Mouse (Mus musculus): ENCODE results near the gene Cdk2. TPM values are rescaled to one million over a fixed set of nuclear protein-coding genes. Genes with fewer than 3 reads are reported as not detected.

Gene Cdk2
- polyA plus RNA-seq, 1 experiment = 39.9 TPM

DNA sequence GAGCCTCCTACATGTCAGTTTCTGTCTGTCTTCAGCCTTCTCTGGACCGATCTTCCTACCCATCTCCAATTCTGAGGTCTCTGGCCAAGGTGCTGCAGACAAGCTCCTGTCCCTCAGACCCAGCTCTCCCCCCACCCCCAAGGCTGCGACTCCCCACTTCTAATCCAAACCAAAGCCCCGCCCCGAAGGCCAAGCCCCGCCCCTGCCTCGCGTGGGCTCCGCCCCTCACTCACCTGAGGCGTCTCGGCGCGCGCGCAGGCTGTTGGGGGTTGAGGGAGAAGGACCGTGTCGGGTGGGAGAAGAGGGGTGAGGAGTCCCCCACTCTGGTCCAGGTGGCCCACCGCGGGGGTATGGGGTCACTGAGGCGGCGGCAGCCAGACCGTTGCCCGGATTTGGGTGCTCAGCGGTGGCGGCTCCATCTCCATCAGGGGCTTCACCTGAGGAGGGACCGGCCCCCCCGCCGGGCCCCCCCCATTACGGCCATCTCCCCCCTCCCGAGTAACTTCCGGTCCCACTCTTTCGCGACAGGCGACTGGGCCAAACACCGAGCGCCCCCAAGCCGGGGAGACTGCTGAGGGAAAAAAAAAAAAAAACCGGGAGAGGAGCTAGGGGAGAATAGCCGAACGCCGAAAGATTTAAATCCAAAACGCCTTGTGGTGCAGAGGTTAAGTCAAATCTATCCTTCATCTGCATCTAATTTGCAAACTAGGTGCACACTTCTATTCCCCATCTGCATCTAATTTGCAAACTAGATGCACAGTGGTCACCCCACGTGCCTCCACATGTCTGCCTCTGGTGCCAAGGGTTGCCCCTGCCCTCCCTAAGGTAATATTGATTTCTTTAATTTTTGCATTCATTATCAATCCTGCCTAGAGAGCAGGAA lies 35.8 kb downstream of the Cdk2 start:
- Histone ChIP-seq H3K79me2 (ENCODE audit: control insufficient read depth, insufficient read depth) (no peaks in the 10 kb centered on the region), H3K4me2 (ENCODE audit: low read depth) (no peak overlapping the region), H3K36me3 (ENCODE audit: control insufficient read depth, insufficient read depth) (no peaks in the 10 kb centered on the region), H3K4me3 (no peak overlapping the region), H3K27me3 (ENCODE audit: control insufficient read depth, insufficient read depth, insufficient read length) (no peaks in the 10 kb centered on the region), H3ac (ENCODE audit: control insufficient read depth, insufficient read length) (no peak overlapping the region)
- TF ChIP-seq TCF3 (IDR thresholded peaks at IDR 0.05; ENCODE audit: insufficient read length, low read depth) (no peak), POLR2AphosphoS2 (IDR thresholded peaks at IDR 0.05; ENCODE audit: insufficient read length, low read depth) (no peak), REST (IDR thresholded peaks at IDR 0.05; ENCODE audit: insufficient read depth, insufficient read length) (no peak), MYOG (IDR thresholded peaks at IDR 0.05; ENCODE audit: control insufficient read depth in 1 of 3, insufficient read depth in 1 of 3, insufficient read length in 2 of 3, low read depth in 2 of 3) (no peak), USF1 (IDR thresholded peaks at IDR 0.05; ENCODE audit: low read depth) (no peak), POLR2A (IDR thresholded peaks at IDR 0.05; ENCODE audit: insufficient read length, low read depth) (no peak), TCF12 (IDR thresholded peaks at IDR 0.05; ENCODE audit: insufficient read depth, poor library complexity, severe bottlenecking) (no peak), CEBPB (IDR thresholded peaks at IDR 0.05; ENCODE audit: insufficient read depth, poor library complexity, severe bottlenecking) (no peak), MAX (IDR thresholded peaks at IDR 0.05; ENCODE audit: low read depth) (no peak), E2F4 (IDR thresholded peaks at IDR 0.05; ENCODE audit: insufficient read depth) (no peak), MYOD1 (IDR thresholded peaks at IDR 0.05; ENCODE audit: control insufficient read depth in 1 of 3, insufficient read length in 2 of 3, low read depth in 2 of 3) (no peak), SRF (IDR thresholded peaks at IDR 0.05; ENCODE audit: control insufficient read depth, insufficient read length, low read depth) (no peak)

DNA sequence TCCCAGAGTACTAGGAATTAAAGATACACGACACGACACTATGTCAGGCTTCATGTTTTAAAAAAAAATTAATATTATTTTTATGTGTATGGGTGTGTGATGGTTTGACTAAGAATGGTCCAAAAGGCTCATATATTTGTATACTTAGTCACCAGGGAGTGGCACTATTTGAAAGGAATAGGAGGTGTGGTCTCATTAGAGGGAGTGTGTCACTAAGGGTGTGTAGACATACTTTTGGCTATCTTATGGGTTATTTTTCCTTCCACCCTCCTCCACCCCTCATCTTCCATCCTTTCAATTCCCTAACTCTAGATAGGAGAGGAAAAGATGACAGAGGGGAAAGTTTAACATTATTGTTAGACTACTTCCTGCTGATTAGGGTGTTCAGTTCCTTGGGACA lies 39.0 kb downstream of the Cdk2 start:
- H3K4me2 ChIP-seq (ENCODE audit: low read depth) = no peak overlapping the region
- no peaks in the 10 kb centered on the region for H3K79me2 ChIP-seq (ENCODE audit: control insufficient read depth, insufficient read depth)
- H3K36me3 ChIP-seq (ENCODE audit: control insufficient read depth, insufficient read depth) = no peaks in the 10 kb centered on the region
- no peak overlapping the region for H3ac ChIP-seq (ENCODE audit: control insufficient read depth, insufficient read length)
- TF ChIP-seq POLR2A (IDR thresholded peaks at IDR 0.05; ENCODE audit: insufficient read length, low read depth) (no peak), MYOG (IDR thresholded peaks at IDR 0.05; ENCODE audit: control insufficient read depth in 1 of 3, insufficient read depth in 1 of 3, insufficient read length in 2 of 3, low read depth in 2 of 3) (no peak), USF1 (IDR thresholded peaks at IDR 0.05; ENCODE audit: low read depth) (no peak), MYOD1 (IDR thresholded peaks at IDR 0.05; ENCODE audit: control insufficient read depth in 1 of 3, insufficient read length in 2 of 3, low read depth in 2 of 3) (no peak), SRF (IDR thresholded peaks at IDR 0.05; ENCODE audit: control insufficient read depth, insufficient read length, low read depth) (no peak), TCF3 (IDR thresholded peaks at IDR 0.05; ENCODE audit: insufficient read length, low read depth) (no peak), MAX (IDR thresholded peaks at IDR 0.05; ENCODE audit: low read depth) (no peak), CEBPB (IDR thresholded peaks at IDR 0.05; ENCODE audit: insufficient read depth, poor library complexity, severe bottlenecking) (no peak), REST (IDR thresholded peaks at IDR 0.05; ENCODE audit: insufficient read depth, insufficient read length) (no peak), POLR2AphosphoS2 (IDR thresholded peaks at IDR 0.05; ENCODE audit: insufficient read length, low read depth) (no peak)
- no peak overlapping the region for H3K4me3 ChIP-seq
- no peaks in the 10 kb centered on the region for H3K27me3 ChIP-seq (ENCODE audit: control insufficient read depth, insufficient read depth, insufficient read length)

DNA sequence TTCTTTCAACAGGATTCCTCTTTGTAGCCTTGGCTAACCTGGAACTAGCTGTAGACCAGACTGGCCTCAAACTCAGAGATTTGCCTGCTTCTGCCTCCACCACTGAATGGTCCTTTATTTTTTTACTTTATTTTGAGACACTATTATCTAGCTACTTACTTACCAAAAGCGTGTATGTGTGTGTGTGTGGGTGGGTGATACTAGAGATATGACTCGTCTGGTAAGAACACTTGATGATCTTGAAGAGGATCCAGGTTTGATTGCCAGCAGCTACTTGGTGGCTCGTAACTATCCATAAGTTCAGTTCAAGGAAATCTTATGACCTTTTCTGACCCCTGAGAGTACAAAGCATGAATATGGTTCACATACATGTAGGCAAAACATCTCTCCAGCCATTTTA lies 39.5 kb downstream of the Cdk2 start:
- H3ac ChIP-seq (ENCODE audit: control insufficient read depth, insufficient read length) = no peak overlapping the region
- H3K4me3 ChIP-seq = no peak overlapping the region
- no peaks in the 10 kb centered on the region for H3K36me3 ChIP-seq (ENCODE audit: control insufficient read depth, insufficient read depth)
- TF ChIP-seq E2F4 (IDR thresholded peaks at IDR 0.05; ENCODE audit: insufficient read depth) (no peak), SRF (IDR thresholded peaks at IDR 0.05; ENCODE audit: control insufficient read depth, insufficient read length, low read depth) (no peak), USF1 (IDR thresholded peaks at IDR 0.05; ENCODE audit: low read depth) (no peak), REST (IDR thresholded peaks at IDR 0.05; ENCODE audit: insufficient read depth, insufficient read length) (no peak), MYOG (IDR thresholded peaks at IDR 0.05; ENCODE audit: control insufficient read depth in 1 of 3, insufficient read depth in 1 of 3, insufficient read length in 2 of 3, low read depth in 2 of 3) (no peak), TCF3 (IDR thresholded peaks at IDR 0.05; ENCODE audit: insufficient read length, low read depth) (no peak), POLR2A (IDR thresholded peaks at IDR 0.05; ENCODE audit: insufficient read length, low read depth) (no peak), MYOD1 (IDR thresholded peaks at IDR 0.05; ENCODE audit: control insufficient read depth in 1 of 3, insufficient read length in 2 of 3, low read depth in 2 of 3) (no peak), POLR2AphosphoS2 (IDR thresholded peaks at IDR 0.05; ENCODE audit: insufficient read length, low read depth) (no peak)
- no peaks in the 10 kb centered on the region for H3K27me3 ChIP-seq (ENCODE audit: control insufficient read depth, insufficient read depth, insufficient read length)
- no peaks in the 10 kb centered on the region for H3K79me2 ChIP-seq (ENCODE audit: control insufficient read depth, insufficient read depth)
- no peak overlapping the region for H3K4me2 ChIP-seq (ENCODE audit: low read depth)

DNA sequence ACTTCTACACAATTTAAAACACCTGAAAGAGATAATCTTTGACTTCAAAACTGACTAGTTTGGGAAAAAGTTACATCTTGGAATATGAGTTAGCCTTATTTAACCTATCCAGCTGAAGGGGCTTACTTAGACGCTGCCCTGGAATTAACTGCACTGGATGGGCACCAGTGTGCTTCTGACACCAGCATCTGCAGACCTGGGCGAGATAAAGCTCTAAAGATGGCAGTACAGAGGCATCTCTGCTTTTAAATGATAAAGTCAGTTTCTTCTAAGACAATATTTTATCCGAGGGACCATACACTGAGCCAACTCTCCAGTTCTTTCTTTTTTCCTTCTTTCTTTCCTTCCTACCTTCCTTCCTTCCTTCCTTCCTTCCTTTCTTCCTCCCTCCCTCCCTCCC lies 40.0 kb downstream of the Cdk2 start:
- TF ChIP-seq USF1 (IDR thresholded peaks at IDR 0.05; ENCODE audit: low read depth) (no peak), E2F4 (IDR thresholded peaks at IDR 0.05; ENCODE audit: insufficient read depth) (no peak), MYOG (IDR thresholded peaks at IDR 0.05; ENCODE audit: control insufficient read depth in 1 of 3, insufficient read depth in 1 of 3, insufficient read length in 2 of 3, low read depth in 2 of 3) (no peak), CEBPB (IDR thresholded peaks at IDR 0.05; ENCODE audit: insufficient read depth, poor library complexity, severe bottlenecking) (no peak), POLR2AphosphoS2 (IDR thresholded peaks at IDR 0.05; ENCODE audit: insufficient read length, low read depth) (no peak), MAX (IDR thresholded peaks at IDR 0.05; ENCODE audit: low read depth) (no peak), MYOD1 (IDR thresholded peaks at IDR 0.05; ENCODE audit: control insufficient read depth in 1 of 3, insufficient read length in 2 of 3, low read depth in 2 of 3) (no peak), SRF (IDR thresholded peaks at IDR 0.05; ENCODE audit: control insufficient read depth, insufficient read length, low read depth) (no peak), REST (IDR thresholded peaks at IDR 0.05; ENCODE audit: insufficient read depth, insufficient read length) (no peak), TCF12 (IDR thresholded peaks at IDR 0.05; ENCODE audit: insufficient read depth, poor library complexity, severe bottlenecking) (no peak), POLR2A (IDR thresholded peaks at IDR 0.05; ENCODE audit: insufficient read length, low read depth) (no peak), TCF3 (IDR thresholded peaks at IDR 0.05; ENCODE audit: insufficient read length, low read depth) (no peak)
- H3K4me3 ChIP-seq = no peak overlapping the region
- no peaks in the 10 kb centered on the region for H3K79me2 ChIP-seq (ENCODE audit: control insufficient read depth, insufficient read depth)
- no peak overlapping the region for H3K4me2 ChIP-seq (ENCODE audit: low read depth)
- no peaks in the 10 kb centered on the region for H3K36me3 ChIP-seq (ENCODE audit: control insufficient read depth, insufficient read depth)
- H3ac ChIP-seq (ENCODE audit: control insufficient read depth, insufficient read length) = no peak overlapping the region
- H3K27me3 ChIP-seq (ENCODE audit: control insufficient read depth, insufficient read depth, insufficient read length) = no peaks in the 10 kb centered on the region

All from myocyte (in vitro differentiated cells).